Mouse (Mus musculus): Measurements from ENCODE around the gene Taar7f. TPM values are rescaled to one million over a fixed set of nuclear protein-coding genes. Genes with fewer than 3 reads are reported as not detected.
"Not testable (repeated sequence)": the region's sequence is repeated elsewhere in the genome, so short reads cannot be mapped to it uniquely, and the experiment has no call there.

Gene Taar7f
- total RNA-seq (2015; ENCODE audit: low replicate concordance) (not detected in 2 replicates), total RNA-seq (2017; ENCODE audit: low replicate concordance) (not detected in 2 replicates)

- ATAC-seq (replicated peaks; ENCODE audit: low FRiP score, poor library complexity, severe bottlenecking), result no peak
These were observed at the start of gene Taar7f for GRCm38 (mm10) chr10:24049210-24049609. TSS of gene Taar7f (plus strand) at chr10:24049510.

GRCm38 (mm10) chr10:23999639-24000038 lies 49.7 kb upstream of the Taar7f start, which contains the start of gene Taar7b:
TSS of gene Taar7b (plus strand) at chr10:23999939.
- ATAC-seq (replicated peaks; ENCODE audit: low FRiP score, poor library complexity, severe bottlenecking), result no peak

GRCm38 (mm10) chr10:24006442-24006841 lies 42.9 kb upstream of the Taar7f start:
- ATAC-seq (replicated peaks; ENCODE audit: low FRiP score, poor library complexity, severe bottlenecking), result peak; percentile 56; the same call in 1 of the 2 replicates

GRCm38 (mm10) chr10:24007034-24007433 lies 42.3 kb upstream of the Taar7f start:
- ATAC-seq (replicated peaks; ENCODE audit: low FRiP score, poor library complexity, severe bottlenecking), result peak; percentile 82

GRCm38 (mm10) chr10:24008143-24008542 lies 41.2 kb upstream of the Taar7f start:
- ATAC-seq (replicated peaks; ENCODE audit: low FRiP score, poor library complexity, severe bottlenecking), result peak; percentile 61; the same call in 1 of the 2 replicates

- ATAC-seq (replicated peaks; ENCODE audit: low FRiP score, poor library complexity, severe bottlenecking), result no peak
These were observed 22.4 kb upstream of the Taar7f start, which contains the start of gene Taar7d for GRCm38 (mm10) chr10:24026922-24027321. TSS of gene Taar7d (plus strand) at chr10:24027222.

- no peak for ATAC-seq (replicated peaks; ENCODE audit: low FRiP score, poor library complexity, severe bottlenecking)
These were observed 18.0 kb upstream of the Taar7f start for GRCm38 (mm10) chr10:24031347-24031746.

GRCm38 (mm10) chr10:24037314-24037713 lies 12.0 kb upstream of the Taar7f start, which contains the start of gene Taar7e:
TSS of gene Taar7e (plus strand) at chr10:24037614.
- ATAC-seq (replicated peaks; ENCODE audit: low FRiP score, poor library complexity, severe bottlenecking), result no peak

- peak; percentile 89 for ATAC-seq (replicated peaks; ENCODE audit: low FRiP score, poor library complexity, severe bottlenecking)
These were observed 9.0 kb upstream of the Taar7f start for GRCm38 (mm10) chr10:24040120-24040869.

GRCm38 (mm10) chr10:24052039-24052438 lies 2.7 kb downstream of the Taar7f start:
- peak; percentile 39; the same call in 1 of the 2 replicates for ATAC-seq (replicated peaks; ENCODE audit: low FRiP score, poor library complexity, severe bottlenecking)

- no peak for ATAC-seq (replicated peaks; ENCODE audit: low FRiP score, poor library complexity, severe bottlenecking)
These were observed 9.7 kb downstream of the Taar7f start for GRCm38 (mm10) chr10:24058986-24059385.

GRCm38 (mm10) chr10:24074751-24075150 lies 25.4 kb downstream of the Taar7f start:
- not testable (repeated sequence) for ATAC-seq (replicated peaks; ENCODE audit: low FRiP score, poor library complexity, severe bottlenecking)

GRCm38 (mm10) chr10:24076200-24076599 lies 26.9 kb downstream of the Taar7f start, which contains the start of gene Taar8a:
TSS of gene Taar8a (plus strand) at chr10:24076500.
- ATAC-seq (replicated peaks; ENCODE audit: low FRiP score, poor library complexity, severe bottlenecking), result not testable (repeated sequence)

- peak; percentile 63 for ATAC-seq (replicated peaks; ENCODE audit: low FRiP score, poor library complexity, severe bottlenecking)
These were observed 30.9 kb downstream of the Taar7f start for GRCm38 (mm10) chr10:24080166-24080565.

GRCm38 (mm10) chr10:24085936-24086335 lies 36.6 kb downstream of the Taar7f start:
- ATAC-seq (replicated peaks; ENCODE audit: low FRiP score, poor library complexity, severe bottlenecking), result no peak

GRCm38 (mm10) chr10:24086555-24086954 lies 37.2 kb downstream of the Taar7f start:
- no peak for ATAC-seq (replicated peaks; ENCODE audit: low FRiP score, poor library complexity, severe bottlenecking)

- ATAC-seq (replicated peaks; ENCODE audit: low FRiP score, poor library complexity, severe bottlenecking), result no peak
These were observed 37.9 kb downstream of the Taar7f start for GRCm38 (mm10) chr10:24087168-24087567.

- ATAC-seq (replicated peaks; ENCODE audit: low FRiP score, poor library complexity, severe bottlenecking), result no peak
These were observed 42.9 kb downstream of the Taar7f start, which contains the start of gene Taar8b for GRCm38 (mm10) chr10:24092194-24092593. TSS of gene Taar8b (minus strand) at chr10:24092294.

- not testable (repeated sequence) for ATAC-seq (replicated peaks; ENCODE audit: low FRiP score, poor library complexity, severe bottlenecking)
These were observed 47.7 kb downstream of the Taar7f start for GRCm38 (mm10) chr10:24097010-24097409.
